Mouse (Mus musculus): ENCODE data around the gene Smad1. TPM values are rescaled to one million over a fixed set of nuclear protein-coding genes. Genes with fewer than 3 reads are reported as not detected.

The Smad1 gene
- polyA plus RNA-seq, 1 experiment from 2014 or later: 36.1 TPM

GRCm38 (mm10) chr8:79339555-79339954 lies 59.8 kb downstream of the Smad1 start:
- WGBS: 81% methylated on average over 9 of the region's 9 CpGs
- no peak overlapping the region for H3K27ac ChIP-seq (replicated peaks)
- no peak overlapping the region for H3K4me3 ChIP-seq
- no peaks in the 10 kb centered on the region for H3K4me1 ChIP-seq
- no peaks in the 10 kb centered on the region for H3K27me3 ChIP-seq (ENCODE audit: low read depth, poor library complexity, severe bottlenecking)
- DNase-seq (ENCODE audit: low spot score): no peak
- peaks cover 75% of the 10 kb centered on the region for H3K36me3 ChIP-seq
- H3K9me3 ChIP-seq (replicated peaks): no peaks in the 10 kb centered on the region

DNA sequence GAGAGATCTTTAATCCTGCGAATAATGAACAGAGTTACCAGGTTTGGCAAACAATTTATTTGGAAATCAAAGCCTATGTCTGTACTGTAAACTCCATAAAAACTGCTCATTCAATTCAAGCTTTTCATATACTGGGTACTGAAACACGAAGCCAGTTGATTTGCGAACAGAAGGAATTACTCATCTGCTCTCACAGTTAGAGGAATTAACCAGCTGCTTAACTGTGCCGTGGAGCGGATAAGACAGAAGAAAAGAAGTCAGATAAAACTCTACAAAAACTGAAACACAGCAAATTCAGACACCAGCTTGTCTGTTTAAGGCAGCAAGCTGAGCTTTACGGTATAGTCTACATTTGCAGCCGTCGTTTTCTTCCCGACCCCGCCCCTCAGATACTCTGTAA lies 60.7 kb downstream of the Smad1 start:
- peaks cover 66% of the 10 kb centered on the region for H3K36me3 ChIP-seq
- no peaks in the 10 kb centered on the region for H3K27me3 ChIP-seq (ENCODE audit: low read depth, poor library complexity, severe bottlenecking)
- no peak overlapping the region for H3K4me3 ChIP-seq
- H3K27ac ChIP-seq (replicated peaks): no peak overlapping the region
- no peaks in the 10 kb centered on the region for H3K9me3 ChIP-seq (replicated peaks)
- no peak for DNase-seq (ENCODE audit: low spot score)
- 96% methylated on average over 10 of the region's 10 CpGs for WGBS
- no peaks in the 10 kb centered on the region for H3K4me1 ChIP-seq

- Histone ChIP-seq H3K36me3 (peaks cover 5% of the 10 kb centered on the region), H3K9me3 (replicated peaks) (no peaks in the 10 kb centered on the region), H3K27ac (replicated peaks) (no peak overlapping the region), H3K27me3 (ENCODE audit: low read depth, poor library complexity, severe bottlenecking) (no peaks in the 10 kb centered on the region), H3K4me3 (no peak overlapping the region), H3K4me1 (peaks cover 3% of the 10 kb centered on the region; the same call in 1 of the 2 replicates)
- 91% methylated on average over 22 of the region's 22 CpGs for WGBS
- DNase-seq (ENCODE audit: low spot score): no peak
These were observed 67.0 kb downstream of the Smad1 start for GRCm38 (mm10) chr8:79332109-79332900.

- 90% methylated on average over 2 of the region's 2 CpGs for WGBS
- no peaks in the 10 kb centered on the region for H3K9me3 ChIP-seq (replicated peaks)
- no peak overlapping the region for H3K4me3 ChIP-seq
- no peak overlapping the region for H3K27ac ChIP-seq (replicated peaks)
- no peak for DNase-seq (ENCODE audit: low spot score)
- H3K36me3 ChIP-seq: no peaks in the 10 kb centered on the region
- H3K4me1 ChIP-seq: peaks cover 3% of the 10 kb centered on the region; the same call in 1 of the 2 replicates
- no peaks in the 10 kb centered on the region for H3K27me3 ChIP-seq (ENCODE audit: low read depth, poor library complexity, severe bottlenecking)
These were observed 67.7 kb downstream of the Smad1 start for GRCm38 (mm10) chr8:79331571-79331970.

GRCm38 (mm10) chr8:79331017-79331416 lies 68.3 kb downstream of the Smad1 start:
- Histone ChIP-seq H3K27me3 (ENCODE audit: low read depth, poor library complexity, severe bottlenecking) (no peaks in the 10 kb centered on the region), H3K4me3 (no peak overlapping the region), H3K9me3 (replicated peaks) (no peaks in the 10 kb centered on the region), H3K4me1 (peaks cover 3% of the 10 kb centered on the region; the same call in 1 of the 2 replicates), H3K27ac (replicated peaks) (no peak overlapping the region), H3K36me3 (no peaks in the 10 kb centered on the region)
- DNase-seq (ENCODE audit: low spot score): no peak
- 90% methylated on average over 9 of the region's 9 CpGs for WGBS

- WGBS: 83% methylated on average over 2 of the region's 2 CpGs
- DNase-seq (ENCODE audit: low spot score): no peak
- Histone ChIP-seq H3K9me3 (replicated peaks) (no peaks in the 10 kb centered on the region), H3K36me3 (no peaks in the 10 kb centered on the region), H3K4me3 (no peak overlapping the region), H3K4me1 (peaks cover 10% of the 10 kb centered on the region; the same call in 1 of the 2 replicates), H3K27me3 (ENCODE audit: low read depth, poor library complexity, severe bottlenecking) (no peaks in the 10 kb centered on the region), H3K27ac (replicated peaks) (no peak overlapping the region)
These were observed 69.6 kb downstream of the Smad1 start for GRCm38 (mm10) chr8:79329735-79330134.

GRCm38 (mm10) chr8:79329182-79329581 lies 70.1 kb downstream of the Smad1 start:
- Histone ChIP-seq H3K4me1 (peaks cover 14% of the 10 kb centered on the region; the same call in 1 of the 2 replicates), H3K4me3 (no peak overlapping the region), H3K27ac (replicated peaks) (no peak overlapping the region), H3K27me3 (ENCODE audit: low read depth, poor library complexity, severe bottlenecking) (no peaks in the 10 kb centered on the region), H3K36me3 (no peaks in the 10 kb centered on the region), H3K9me3 (replicated peaks) (no peaks in the 10 kb centered on the region)
- DNase-seq (ENCODE audit: low spot score): peak; percentile 8
- WGBS: 96% methylated on average over 4 of the region's 4 CpGs

DNA sequence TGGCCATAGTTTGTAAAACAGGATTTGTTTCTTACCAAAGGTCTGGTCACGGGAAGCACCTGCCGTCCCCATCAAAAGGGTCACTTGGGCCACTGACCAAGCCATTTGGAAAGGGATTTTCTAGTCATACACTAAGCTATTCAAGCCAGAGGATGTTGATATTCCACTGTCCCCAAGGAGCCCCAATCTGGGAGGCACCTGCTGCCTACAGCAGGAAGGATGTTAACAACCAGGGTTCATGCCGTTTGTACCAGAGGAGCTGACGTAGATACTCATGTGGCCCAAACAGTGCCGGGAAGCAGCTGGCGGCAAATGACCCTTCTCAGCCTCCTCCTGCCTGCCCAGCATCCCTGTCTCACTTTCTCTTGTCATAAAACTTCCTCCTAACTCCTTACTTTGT lies 73.8 kb downstream of the Smad1 start:
- 81% methylated on average over 6 of the region's 6 CpGs for WGBS
- Histone ChIP-seq H3K4me3 (no peak overlapping the region), H3K4me1 (peaks cover 14% of the 10 kb centered on the region; the same call in 1 of the 2 replicates), H3K9me3 (replicated peaks) (no peaks in the 10 kb centered on the region), H3K27me3 (ENCODE audit: low read depth, poor library complexity, severe bottlenecking) (no peaks in the 10 kb centered on the region), H3K27ac (replicated peaks) (0 out of 2 replicates have a peak overlapping the region, but pooled peaks have one; percentile 1), H3K36me3 (no peaks in the 10 kb centered on the region)
- DNase-seq (ENCODE audit: low spot score): no peak

- Histone ChIP-seq H3K27ac (replicated peaks) (0 out of 2 replicates have a peak overlapping the region, but pooled peaks have one; percentile 1), H3K4me3 (no peak overlapping the region), H3K4me1 (peaks cover 14% of the 10 kb centered on the region; the same call in 1 of the 2 replicates), H3K36me3 (no peaks in the 10 kb centered on the region), H3K9me3 (replicated peaks) (no peaks in the 10 kb centered on the region), H3K27me3 (ENCODE audit: low read depth, poor library complexity, severe bottlenecking) (no peaks in the 10 kb centered on the region)
- WGBS: 80% methylated on average over 5 of the region's 5 CpGs
- DNase-seq (ENCODE audit: low spot score): no peak
These were observed 74.4 kb downstream of the Smad1 start for GRCm38 (mm10) chr8:79324928-79325327.

- Histone ChIP-seq H3K36me3 (no peaks in the 10 kb centered on the region), H3K4me3 (no peak overlapping the region), H3K27ac (replicated peaks) (no peak overlapping the region), H3K4me1 (peaks cover 14% of the 10 kb centered on the region; the same call in 1 of the 2 replicates), H3K27me3 (ENCODE audit: low read depth, poor library complexity, severe bottlenecking) (no peaks in the 10 kb centered on the region), H3K9me3 (replicated peaks) (no peaks in the 10 kb centered on the region)
- DNase-seq (ENCODE audit: low spot score): no peak
- WGBS: 66% methylated on average over 3 of the region's 3 CpGs
These were observed 75.3 kb downstream of the Smad1 start for GRCm38 (mm10) chr8:79324036-79324435.

DNA sequence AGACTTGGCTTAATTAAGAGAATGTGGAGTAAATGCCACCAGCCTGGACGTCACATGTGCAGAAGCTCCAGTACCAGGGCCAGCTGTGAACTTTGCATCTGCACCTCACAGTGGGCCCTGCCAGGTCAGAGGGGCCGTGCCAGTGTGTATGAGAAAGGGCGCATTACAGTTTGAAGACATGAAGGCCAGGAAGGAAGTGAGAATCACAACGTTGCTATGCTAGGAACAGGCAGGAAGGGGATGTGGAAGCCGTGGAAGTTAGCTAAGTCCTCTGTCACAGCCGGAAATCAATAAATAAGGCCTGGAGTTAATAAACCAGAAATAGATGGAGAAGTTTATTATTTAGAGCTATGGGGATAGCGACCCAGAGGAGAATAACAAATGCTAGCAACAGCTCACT lies 76.2 kb downstream of the Smad1 start:
- H3K9me3 ChIP-seq (replicated peaks): no peaks in the 10 kb centered on the region
- DNase-seq (ENCODE audit: low spot score): no peak
- no peaks in the 10 kb centered on the region for H3K27me3 ChIP-seq (ENCODE audit: low read depth, poor library complexity, severe bottlenecking)
- H3K27ac ChIP-seq (replicated peaks): no peak overlapping the region
- WGBS: 72% methylated on average over 7 of the region's 7 CpGs
- H3K4me3 ChIP-seq: no peak overlapping the region
- no peaks in the 10 kb centered on the region for H3K36me3 ChIP-seq
- H3K4me1 ChIP-seq: peaks cover 14% of the 10 kb centered on the region; the same call in 1 of the 2 replicates

- WGBS: 70% methylated on average over 2 of the region's 2 CpGs
- DNase-seq (ENCODE audit: low spot score): no peak
These were observed 88.5 kb downstream of the Smad1 start for GRCm38 (mm10) chr8:79310801-79311200.

DNA sequence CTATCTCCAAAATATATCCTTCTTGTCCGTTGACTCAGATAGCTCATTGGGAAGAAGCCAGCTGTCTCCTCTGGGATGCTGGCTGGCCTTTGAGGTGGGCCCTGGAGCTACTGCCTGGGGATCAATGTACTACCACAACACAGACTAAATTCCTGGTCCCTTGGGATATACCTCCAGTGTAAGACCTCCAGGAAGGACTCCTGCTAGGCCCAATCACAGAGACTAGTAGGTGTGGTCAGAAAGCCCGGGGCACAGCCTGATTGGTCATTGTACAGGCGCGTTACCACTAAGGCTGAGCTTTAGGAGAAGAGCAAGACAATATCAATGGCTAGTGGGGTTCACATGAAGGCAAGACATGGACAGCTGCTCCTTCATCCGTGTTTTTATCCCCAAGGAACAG lies 93.4 kb downstream of the Smad1 start:
- H3K9me3 ChIP-seq (replicated peaks): no peaks in the 10 kb centered on the region
- 62% methylated on average over 5 of the region's 5 CpGs for WGBS
- no peaks in the 10 kb centered on the region for H3K36me3 ChIP-seq
- no peak for DNase-seq (ENCODE audit: low spot score)
- H3K4me3 ChIP-seq: no peak overlapping the region
- H3K27ac ChIP-seq (replicated peaks): no peak overlapping the region
- no peaks in the 10 kb centered on the region for H3K4me1 ChIP-seq
- no peaks in the 10 kb centered on the region for H3K27me3 ChIP-seq (ENCODE audit: low read depth, poor library complexity, severe bottlenecking)

More at GRCm38 (mm10) chr8:79310801-79311200, 88.5 kb downstream of the Smad1 start:
- no peaks in the 10 kb centered on the region for H3K27me3 ChIP-seq (ENCODE audit: low read depth, poor library complexity, severe bottlenecking)
- no peaks in the 10 kb centered on the region for H3K9me3 ChIP-seq (replicated peaks)
- no peak overlapping the region for H3K4me3 ChIP-seq
- H3K27ac ChIP-seq (replicated peaks): no peak overlapping the region
- no peaks in the 10 kb centered on the region for H3K4me1 ChIP-seq
- H3K36me3 ChIP-seq: no peaks in the 10 kb centered on the region
